Mouse (Mus musculus) liver, embryonic 18 days (tissue): ENCODE measurements around the gene Opn1sw. TPM values are rescaled to one million over a fixed set of nuclear protein-coding genes. Genes with fewer than 3 reads are reported as not detected.

Source experiments
- polyA plus RNA-seq: library from polyadenylated mRNA; depleted of rRNA; stranded (reverse); fragments of >200 nt; gene quantifications from 2 replicates; pipeline ENCODE4 v1.2.3, GENCODE M21; 2012; rRNA removed

The Opn1sw gene
- polyA plus RNA-seq: not detected in 2 replicates

GRCm38 (mm10) chr6:29388052-29388518 lies at the start of gene Opn1sw:
TSS of gene Opn1sw (minus strand) at chr6:29388468.

GRCm38 (mm10) chr6:29433038-29433803 lies 45.0 kb upstream of the Opn1sw start, which contains the start of gene Flnc:
TSS of gene Flnc (plus strand) at chr6:29433256.

GRCm38 (mm10) chr6:29395910-29396713 lies 7.8 kb upstream of the Opn1sw start, which contains the start of gene Ccdc136:
TSS of gene Ccdc136 (plus strand) at chr6:29396309.

GRCm38 (mm10) chr6:29347665-29348370 lies 40.5 kb downstream of the Opn1sw start, which contains the start of gene Calu:
TSS of gene Calu (plus strand) at chr6:29348069.

Other genes with a start within 250 kb of the Opn1sw start
- 10.5 and 13.2 TPM in 2 replicates for gene Rbm28, start 223.5 kb downstream of the Opn1sw start, polyA plus RNA-seq
- gene Prrt4, start 208.9 kb downstream of the Opn1sw start, polyA plus RNA-seq: 0.01 and 0.02 TPM in 2 replicates
- gene Impdh1, start 172.1 kb downstream of the Opn1sw start, polyA plus RNA-seq: 8.5 and 9.3 TPM in 2 replicates
- gene Hilpda, start 116.0 kb downstream of the Opn1sw start, polyA plus RNA-seq: 36.7 and 51.3 TPM in 2 replicates
- 0.85 and 0.96 TPM in 2 replicates for gene Fam71f2, start 108.9 kb downstream of the Opn1sw start, polyA plus RNA-seq
- gene Fam71f1, start 69.3 kb downstream of the Opn1sw start, polyA plus RNA-seq: not detected in 2 replicates
- gene Calu, start 40.4 kb downstream of the Opn1sw start, polyA plus RNA-seq: 80.9 and 85.0 TPM in 2 replicates
- 0.13 and 0.18 TPM in 2 replicates for gene Ccdc136, start 7.8 kb upstream of the Opn1sw start, polyA plus RNA-seq
- gene Flnc, start 44.8 kb upstream of the Opn1sw start, polyA plus RNA-seq: 0.17 and 0.22 TPM in 2 replicates
- gene Atp6v1f, start 79.2 kb upstream of the Opn1sw start, polyA plus RNA-seq: 131 and 132 TPM in 2 replicates
- gene Atp6v1fnb, start 83.0 kb upstream of the Opn1sw start, polyA plus RNA-seq: not detected in 2 replicates
- 2.2 and 2.5 TPM in 2 replicates for gene Kcp, start 119.5 kb upstream of the Opn1sw start, polyA plus RNA-seq
- gene Irf5, start 138.2 kb upstream of the Opn1sw start, polyA plus RNA-seq: 9.3 and 10.0 TPM in 2 replicates
- gene Tnpo3, start 221.4 kb upstream of the Opn1sw start, polyA plus RNA-seq: 20.1 and 21.2 TPM in 2 replicates